Comparison of ENCODE assay signal across 8 mouse cellular contexts in the genomic region with DNA sequence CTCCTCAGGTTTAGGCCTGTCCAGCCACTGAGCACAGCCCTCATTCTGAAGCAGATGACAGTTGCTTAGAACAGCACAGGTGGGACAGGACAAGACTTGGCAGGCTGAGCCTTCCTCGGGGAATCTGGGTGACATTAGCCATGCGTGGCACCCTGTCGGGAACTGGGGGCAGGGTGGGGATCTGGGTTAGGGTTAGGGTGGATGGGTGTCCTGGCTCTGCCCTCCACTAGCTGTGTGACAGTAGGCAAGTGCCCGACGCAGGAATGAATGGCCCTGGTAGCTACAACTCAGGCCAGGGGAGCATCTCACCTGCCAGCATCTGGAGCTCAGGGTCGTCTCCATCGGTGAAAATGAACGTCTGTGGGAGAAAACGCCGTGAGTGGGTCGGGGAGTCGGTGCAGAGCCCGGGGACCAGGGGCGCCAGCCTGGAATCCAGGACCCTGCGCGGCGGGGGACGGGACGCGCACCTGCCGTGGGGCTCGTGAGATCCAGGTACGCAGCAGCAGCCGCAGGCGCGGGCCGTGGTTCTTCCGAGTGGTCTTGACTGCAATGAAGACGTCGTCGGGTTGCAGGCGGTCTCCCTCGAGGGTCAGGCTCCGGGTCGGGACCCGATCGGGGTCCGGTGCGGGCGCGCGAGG. TPM values are rescaled to one million over a fixed set of nuclear protein-coding genes. Genes with fewer than 3 reads are reported as not detected.
DNase-seq lines count a peak whose midpoint lies in the region; ATAC-seq and TF ChIP-seq lines count a peak whose summit lies in the region.

No protein-coding gene starts in this region.

- no peak for TF ChIP-seq CTCF in kidney, adult 2 months (conservative IDR thresholded peaks at IDR 0.05; ENCODE audit: insufficient read depth, insufficient read length, low read depth, low read length)
- no peak for TF ChIP-seq CTCF in forebrain, postnatal 0 days (IDR thresholded peaks at IDR 0.05; ENCODE audit: low read depth)
- TF ChIP-seq CTCF in liver, embryonic 14.5 days (IDR thresholded peaks at IDR 0.05; ENCODE audit: low read depth), result no peak

- intact Hi-C loops in left cerebral cortex, postnatal 10 days (cut with DNase I), result no loop called here

- no peaks in the 10 kb centered on the region for H3K36me3 ChIP-seq in kidney, adult 2 months (ENCODE audit: control insufficient read depth, insufficient read depth, low read length)
- H3K36me3 ChIP-seq in forebrain, postnatal 0 days (ENCODE audit: insufficient read depth), result peaks cover 49% of the 10 kb centered on the region
- H3K36me3 ChIP-seq in liver, embryonic 14.5 days (replicated peaks; ENCODE audit: control insufficient read depth, insufficient read depth, low read depth), result peaks cover 21% of the 10 kb centered on the region

- H3K9ac ChIP-seq in forebrain, postnatal 0 days, result peak overlapping the region; percentile 97
- peak overlapping the region; percentile 89 for H3K9ac ChIP-seq in liver, embryonic 14.5 days (replicated peaks)

- H3K27ac ChIP-seq in kidney, adult 2 months (ENCODE audit: insufficient read depth, low read depth, low read length), result peak overlapping the region; percentile 70
- peak overlapping the region; percentile 83 for H3K27ac ChIP-seq in forebrain, postnatal 0 days (ENCODE audit: low read depth, low read length)
- H3K27ac ChIP-seq in liver, embryonic 14.5 days, result peak overlapping the region; percentile 27

- no peaks in the 10 kb centered on the region for H3K9me3 ChIP-seq in forebrain, postnatal 0 days (ENCODE audit: low read length)
- H3K9me3 ChIP-seq in liver, embryonic 14.5 days (ENCODE audit: control insufficient read depth, low read length), result no peaks in the 10 kb centered on the region

- no peak for DNase-seq in kidney, adult 2 months
- no peak for DNase-seq in kidney, postnatal 14 days
- DNase-seq in brain, adult 2 months (ENCODE audit: low read depth, low spot score), result peak; percentile 53
- DNase-seq in forebrain, postnatal 0 days, result peak; percentile 28
- DNase-seq in liver, embryonic 14.5 days (ENCODE audit: low read depth in 3 of 3, low spot score in 3 of 3), result no peak
- DNase-seq in left cerebral cortex, postnatal 10 days (ENCODE audit: extremely low spot score in 1 of 2, low spot score in 2 of 2), result no peak
- no peak for DNase-seq in retina, postnatal 1 day

- no peak for TF ChIP-seq POLR2A in kidney, adult 2 months (IDR thresholded peaks at IDR 0.05; ENCODE audit: low read depth, low read length)

- H3K27me3 ChIP-seq in kidney, adult 2 months (replicated peaks; ENCODE audit: control insufficient read depth, insufficient read depth, low read length), result no peaks in the 10 kb centered on the region
- no peaks in the 10 kb centered on the region for H3K27me3 ChIP-seq in forebrain, postnatal 0 days (ENCODE audit: insufficient read depth, low read length)
- H3K27me3 ChIP-seq in liver, embryonic 14.5 days (ENCODE audit: control insufficient read depth, insufficient read depth, low read length), result no peaks in the 10 kb centered on the region

- no peak for TF ChIP-seq EP300 in liver, embryonic 14.5 days (IDR thresholded peaks at IDR 0.05; ENCODE audit: low read depth)

- H3K4me3 ChIP-seq in kidney, adult 2 months (ENCODE audit: insufficient read depth, low read depth, low read length), result peak overlapping the region; percentile 98
- H3K4me3 ChIP-seq in forebrain, postnatal 0 days (ENCODE audit: low read depth, low read length), result peak overlapping the region; percentile 88
- H3K4me3 ChIP-seq in liver, embryonic 14.5 days (ENCODE audit: insufficient read depth in 1 of 2, low read depth in 2 of 2, low read length in 2 of 2), result peak overlapping the region; percentile 60 to 81

- WGBS in kidney, adult 2 months, result under 1% methylated on average over 42 of the region's 42 CpGs
- WGBS in forebrain, postnatal 0 days, result 2% methylated on average over 41 of the region's 42 CpGs
- WGBS in liver, embryonic 14.5 days (ENCODE audit: insufficient replicate concordance), result 3% methylated on average over 42 of the region's 42 CpGs

- ATAC-seq in forebrain, postnatal 0 days, result peak; percentile 30; the same call in 1 of the 2 replicates
- ATAC-seq in liver, embryonic 14.5 days (ENCODE audit: insufficient read depth), result peak; percentile 3; the same call in 1 of the 2 replicates
- no peak for ATAC-seq in granulocyte monocyte progenitor cell, adult 5-6 weeks (replicated peaks; ENCODE audit: poor library complexity, severe bottlenecking)

- H3K4me2 ChIP-seq in forebrain, postnatal 0 days (ENCODE audit: low read depth), result peak overlapping the region; percentile 89
- H3K4me2 ChIP-seq in liver, embryonic 14.5 days (ENCODE audit: low read depth), result peak overlapping the region; percentile 96

- H3K4me1 ChIP-seq in kidney, adult 2 months (ENCODE audit: control insufficient read depth, insufficient read depth, low read length), result peaks cover 15% of the 10 kb centered on the region
- peaks cover 9% of the 10 kb centered on the region for H3K4me1 ChIP-seq in forebrain, postnatal 0 days (ENCODE audit: insufficient read depth)
- H3K4me1 ChIP-seq in liver, embryonic 14.5 days (replicated peaks; ENCODE audit: control insufficient read depth in 2 of 2, insufficient read depth in 2 of 2, low read length in 1 of 2), result peaks cover 0 to 10% of the 10 kb centered on the region in 2 experiments; a peak in 3 of 4 replicates

RNA-seq across cellular contexts. Expression of gene Rfng, which starts 0.5 kb away (rescaled TPM):
- polyA plus RNA-seq in kidney, adult 2 months (2012; rRNA removed), result 69.0 and 80.5 TPM in 2 replicates
- 61.9 and 82.8 TPM in 2 replicates for total RNA-seq in forebrain, postnatal 0 days (2014; rRNA removed)
- polyA plus RNA-seq in forebrain, postnatal 0 days (2015; fragmentation: Nextera tagmentation; extraction: Ambion mirVana), result 114 and 125 TPM in 2 replicates
- polyA plus RNA-seq in liver, embryonic 14.5 days (2012; rRNA removed), result 8.6 and 10.2 TPM in 2 replicates
- 5.5 and 9.6 TPM in 2 replicates for polyA plus RNA-seq in liver, embryonic 14.5 days (2014; fragmentation: Nextera tagmentation; extraction: Ambion mirVana)
- 23.8 TPM in 2 replicates for total RNA-seq in granulocyte monocyte progenitor cell, adult 5-6 weeks (2014; fragmentation: Nextera tagmentation)
- total RNA-seq in granulocyte monocyte progenitor cell, adult 5-6 weeks (2017), result 3.1 and 4.7 TPM in 2 replicates
- total RNA-seq in left cerebral cortex, postnatal 10 days (2021), result 10 to 100 TPM; 88.1 to 88.4 TPM

RNA-seq across cellular contexts. Expression of gene Gps1, which starts 0.5 kb away (rescaled TPM):
- polyA plus RNA-seq in kidney, adult 2 months (2012; rRNA removed), result 173 and 175 TPM in 2 replicates
- 228 and 240 TPM in 2 replicates for total RNA-seq in forebrain, postnatal 0 days (2014; rRNA removed)
- polyA plus RNA-seq in forebrain, postnatal 0 days (2015; fragmentation: Nextera tagmentation; extraction: Ambion mirVana), result 240 and 244 TPM in 2 replicates
- 65.2 and 66.6 TPM in 2 replicates for polyA plus RNA-seq in liver, embryonic 14.5 days (2012; rRNA removed)
- polyA plus RNA-seq in liver, embryonic 14.5 days (2014; fragmentation: Nextera tagmentation; extraction: Ambion mirVana), result 76.5 and 78.6 TPM in 2 replicates
- total RNA-seq in granulocyte monocyte progenitor cell, adult 5-6 weeks (2014; fragmentation: Nextera tagmentation), result 82.5 and 83.6 TPM in 2 replicates
- total RNA-seq in granulocyte monocyte progenitor cell, adult 5-6 weeks (2017), result 91.8 and 116 TPM in 2 replicates
- 100 to 1,000 TPM; 147 to 148 TPM for total RNA-seq in left cerebral cortex, postnatal 10 days (2021)

RNA-seq across cellular contexts. Expression of gene Dus1l, which starts 12.7 kb away (rescaled TPM):
- 42.3 and 42.6 TPM in 2 replicates for polyA plus RNA-seq in kidney, adult 2 months (2012; rRNA removed)
- total RNA-seq in forebrain, postnatal 0 days (2014; rRNA removed), result 43.0 and 52.0 TPM in 2 replicates
- 36.1 and 38.6 TPM in 2 replicates for polyA plus RNA-seq in forebrain, postnatal 0 days (2015; fragmentation: Nextera tagmentation; extraction: Ambion mirVana)
- polyA plus RNA-seq in liver, embryonic 14.5 days (2012; rRNA removed), result 25.4 and 34.0 TPM in 2 replicates
- polyA plus RNA-seq in liver, embryonic 14.5 days (2014; fragmentation: Nextera tagmentation; extraction: Ambion mirVana), result 61.2 and 64.3 TPM in 2 replicates
- total RNA-seq in granulocyte monocyte progenitor cell, adult 5-6 weeks (2014; fragmentation: Nextera tagmentation), result 48.2 and 60.7 TPM in 2 replicates
- total RNA-seq in granulocyte monocyte progenitor cell, adult 5-6 weeks (2017), result 63.0 and 74.8 TPM in 2 replicates
- 10 to 100 TPM; 37.4 to 40.7 TPM for total RNA-seq in left cerebral cortex, postnatal 10 days (2021)

RNA-seq across cellular contexts. Expression of gene Hmga1b, which starts 21.0 kb away (rescaled TPM):
- polyA plus RNA-seq in kidney, adult 2 months (2012; rRNA removed), result 0.53 and 0.55 TPM in 2 replicates
- 0.95 and 1.8 TPM in 2 replicates for total RNA-seq in forebrain, postnatal 0 days (2014; rRNA removed)
- 1.6 and 1.7 TPM in 2 replicates for polyA plus RNA-seq in forebrain, postnatal 0 days (2015; fragmentation: Nextera tagmentation; extraction: Ambion mirVana)
- polyA plus RNA-seq in liver, embryonic 14.5 days (2012; rRNA removed), result 1.3 and 2.0 TPM in 2 replicates
- 3.8 and 4.3 TPM in 2 replicates for polyA plus RNA-seq in liver, embryonic 14.5 days (2014; fragmentation: Nextera tagmentation; extraction: Ambion mirVana)
- total RNA-seq in granulocyte monocyte progenitor cell, adult 5-6 weeks (2014; fragmentation: Nextera tagmentation), result 12.8 and 179 TPM in 2 replicates
- total RNA-seq in granulocyte monocyte progenitor cell, adult 5-6 weeks (2017), result 16.3 and 157 TPM in 2 replicates
- total RNA-seq in left cerebral cortex, postnatal 10 days (2021), result 10 to 100 TPM; 25.0 to 46.6 TPM

RNA-seq across cellular contexts. Expression of gene Fasn, which starts 40.8 kb away (rescaled TPM):
- polyA plus RNA-seq in kidney, adult 2 months (2012; rRNA removed), result 936 and 1,244 TPM in 2 replicates
- total RNA-seq in forebrain, postnatal 0 days (2014; rRNA removed), result 328 and 364 TPM in 2 replicates
- 72.5 and 75.6 TPM in 2 replicates for polyA plus RNA-seq in forebrain, postnatal 0 days (2015; fragmentation: Nextera tagmentation; extraction: Ambion mirVana)
- polyA plus RNA-seq in liver, embryonic 14.5 days (2012; rRNA removed), result 51.6 and 59.8 TPM in 2 replicates
- polyA plus RNA-seq in liver, embryonic 14.5 days (2014; fragmentation: Nextera tagmentation; extraction: Ambion mirVana), result 17.7 and 22.3 TPM in 2 replicates
- total RNA-seq in granulocyte monocyte progenitor cell, adult 5-6 weeks (2014; fragmentation: Nextera tagmentation), result 79.3 and 146 TPM in 2 replicates
- total RNA-seq in granulocyte monocyte progenitor cell, adult 5-6 weeks (2017), result 45.2 and 59.7 TPM in 2 replicates
- 100 to 1,000 TPM; 258 to 269 TPM for total RNA-seq in left cerebral cortex, postnatal 10 days (2021)

Comparison
In these comparisons a context has a peak if more than half of its experiments do, and no peak if none do; other contexts are left out.
1. DNase-seq: peak in brain, adult 2 months (single experiment) and forebrain, postnatal 0 days (single experiment); none in kidney, adult 2 months (single experiment), kidney, postnatal 14 days (single experiment), liver, embryonic 14.5 days (0 of 3), left cerebral cortex, postnatal 10 days (0 of 2) and retina, postnatal 1 day (single experiment).
2. H3K27ac ChIP-seq: peak in every context shown above with its lines; median percentile 83 in forebrain, postnatal 0 days; 70 in kidney, adult 2 months; 27 in liver, embryonic 14.5 days.
3. Peak in every context shown above with its lines, with median percentiles within 50 percentile points of each other: H3K4me3 ChIP-seq.